Mouse (Mus musculus) heart, embryonic 10.5 days (tissue): ENCODE results near the gene Axin1. TPM values are rescaled to one million over a fixed set of nuclear protein-coding genes. Genes with fewer than 3 reads are reported as not detected.
"Not testable (repeated sequence)": the region's sequence is repeated elsewhere in the genome, so short reads cannot be mapped to it uniquely, and the experiment has no call there.

Experiments used
- DNase-seq: peaks from one replicate; pipeline ENCODE4 v3.0.0-alpha.2; 2017; ENCODE audit warnings: low spot score
- H3K27ac ChIP-seq: fragments of 300-500 bp; sonication (generic); 2 replicates; pipeline ENCODE4 v1.5.1; 2016; ENCODE audit warnings: mild to moderate bottlenecking
- H3K27me3 ChIP-seq: fragments of 300-500 bp; sonication (generic); 2 replicates; pipeline ENCODE4 v1.6.1; 2016; ENCODE audit warnings: mild to moderate bottlenecking; ENCODE audit not compliant: poor library complexity, insufficient read depth, severe bottlenecking
- H3K36me3 ChIP-seq: fragments of 300-500 bp; sonication (generic); 2 replicates; pipeline ENCODE4 v1.6.1; 2016; ENCODE audit warnings: mild to moderate bottlenecking, moderate library complexity
- H3K4me1 ChIP-seq: fragments of 300-500 bp; sonication (generic); 2 replicates; pipeline ENCODE4 v1.6.1; 2016; ENCODE audit warnings: mild to moderate bottlenecking
- H3K4me3 ChIP-seq: fragments of 300-500 bp; sonication (generic); 2 replicates; pipeline ENCODE4 v1.5.1; 2016; ENCODE audit warnings: mild to moderate bottlenecking, moderate library complexity
- H3K9me3 ChIP-seq: fragments of 300-500 bp; sonication (generic); 2 replicates; pipeline ENCODE4 v1.6.1; 2016; ENCODE audit warnings: mild to moderate bottlenecking, moderate library complexity
- WGBS: fragments of 180-500 bp; shearing (Covaris S2); methylation state at CpG from one replicate; pipeline ENCODE4 v1.1.7; 2016; 5-methylcytosine and 5-hydroxymethylcytosine counted together
- polyA plus RNA-seq: library from polyadenylated mRNA; unstranded; fragments of >200 nt; fragmentation: Nextera tagmentation; extraction: Ambion mirVana; gene quantifications from 2 replicates; pipeline ENCODE4 v1.2.1, GENCODE M21; 2016

Gene Axin1
- 5.5 and 7.0 TPM in 2 replicates for polyA plus RNA-seq

DNA sequence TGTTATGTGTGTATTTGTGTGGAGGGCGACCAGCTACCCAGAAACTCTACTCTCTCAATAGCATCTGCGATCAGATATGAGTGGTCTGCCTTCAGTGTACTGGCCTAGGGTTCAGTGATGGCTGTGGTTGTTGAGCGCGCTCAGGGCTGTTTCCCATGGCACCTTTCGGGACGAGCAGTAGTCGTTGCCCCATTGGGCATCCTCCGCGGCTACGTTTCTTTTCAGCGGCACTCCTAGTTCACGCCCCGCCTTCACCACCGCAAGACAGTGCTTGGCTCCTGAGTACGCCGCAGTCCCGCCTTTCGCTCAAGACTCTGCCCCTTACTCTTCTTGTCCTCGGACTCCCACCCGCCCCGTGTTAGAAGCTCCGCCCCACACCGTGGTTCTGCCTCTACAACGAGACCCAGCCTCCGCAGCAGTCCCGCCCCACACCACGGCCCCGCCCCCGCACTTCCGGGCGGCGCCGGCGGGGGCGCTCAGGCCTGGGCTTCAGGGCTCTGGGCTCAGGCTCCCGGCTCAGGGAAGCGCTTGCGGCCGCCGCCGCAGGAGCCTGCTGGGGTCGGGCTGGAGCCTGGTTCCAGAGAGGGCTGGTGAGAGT is at the start of gene Axin1:
TSS of gene Axin1 (plus strand) at position 450 of the 598 bp plus-strand sequence.
- under 1% methylated on average over 42 of the region's 42 CpGs for WGBS
- peak; percentile 99 for DNase-seq
- H3K27me3 ChIP-seq, result no peaks in the 10 kb centered on the region
- H3K4me3 ChIP-seq, result peak within 1 kb of the TSS; percentile 91
- peak within 1 kb of the TSS; percentile 95 for H3K27ac ChIP-seq
- H3K9me3 ChIP-seq, result no peaks in the 10 kb centered on the region
- H3K4me1 ChIP-seq, result peaks cover 33% of the 10 kb centered on the region
- peaks cover 10% of the 10 kb centered on the region for H3K36me3 ChIP-seq

DNA sequence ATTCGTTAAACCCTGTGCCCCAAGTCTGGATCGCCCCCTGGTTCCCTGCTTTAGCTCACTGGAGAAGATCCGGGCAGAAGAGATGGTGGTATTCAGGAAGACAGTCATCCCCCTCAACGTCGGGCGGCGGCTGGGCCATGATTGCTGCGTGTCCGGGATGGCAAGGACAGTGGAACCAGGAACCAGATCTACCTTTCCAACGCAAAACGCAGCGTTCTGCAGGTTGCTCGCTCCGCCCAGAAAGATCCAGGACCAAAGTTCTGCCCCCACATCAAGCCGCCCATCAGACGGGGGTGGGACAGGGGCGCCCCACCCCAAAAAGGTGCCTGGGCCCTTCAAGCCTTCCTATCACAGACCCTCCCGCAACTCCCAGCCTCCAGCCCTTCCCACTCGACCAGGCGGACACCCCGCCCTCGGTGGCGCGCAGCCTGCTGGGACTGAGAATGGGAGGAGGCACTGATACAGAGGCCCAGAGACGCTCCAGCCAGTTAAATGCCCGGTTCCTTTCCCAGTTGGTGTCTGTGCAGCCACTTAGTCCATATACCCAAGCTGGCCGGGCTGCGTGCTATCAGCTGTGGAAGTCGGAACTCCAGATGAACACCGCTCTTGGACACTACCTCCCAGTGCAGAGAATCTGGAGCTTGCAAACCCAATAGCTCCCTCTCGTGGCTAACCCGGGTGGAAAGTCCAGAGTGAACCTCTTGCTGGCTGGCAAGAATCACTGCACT is 48.4 kb upstream of the Axin1 start, which contains the start of gene Decr2:
TSS of gene Decr2 (minus strand) at position 433 of the 728 bp plus-strand sequence.
- DNase-seq, result peak; percentile 95
- WGBS, result 2% methylated on average over 32 of the region's 32 CpGs
- H3K4me1 ChIP-seq, result peaks cover 12% of the 10 kb centered on the region
- H3K9me3 ChIP-seq, result no peaks in the 10 kb centered on the region
- H3K27ac ChIP-seq, result peak within 1 kb of the TSS; percentile 84
- H3K36me3 ChIP-seq, result peaks cover 24% of the 10 kb centered on the region
- H3K27me3 ChIP-seq, result no peaks in the 10 kb centered on the region
- peak within 1 kb of the TSS; percentile 68 for H3K4me3 ChIP-seq

- H3K9me3 ChIP-seq, result no peaks in the 10 kb centered on the region
- no peak for DNase-seq
- H3K4me1 ChIP-seq, result peaks cover 18% of the 10 kb centered on the region
- H3K27ac ChIP-seq, result peak overlapping the region; percentile 98
- WGBS, result 20% methylated on average over 9 of the region's 9 CpGs
- peak overlapping the region; percentile 88 for H3K4me3 ChIP-seq
- H3K27me3 ChIP-seq, result no peaks in the 10 kb centered on the region
- peaks cover 20% of the 10 kb centered on the region for H3K36me3 ChIP-seq
Measured at GRCm38 (mm10) chr17:26094531-26095110, 43.9 kb upstream of the Axin1 start.

GRCm38 (mm10) chr17:26095121-26095740 is 43.3 kb upstream of the Axin1 start, which contains the start of gene Nme4:
Gene Nme4, minus strand, starts transcription at chr17:26095602.
- no peaks in the 10 kb centered on the region for H3K9me3 ChIP-seq
- WGBS, result 4% methylated on average over 47 of the region's 47 CpGs

GRCm38 (mm10) chr17:26098461-26098860 is 40.0 kb upstream of the Axin1 start:
- peaks cover 3% of the 10 kb centered on the region; the same call in 1 of the 2 replicates for H3K36me3 ChIP-seq
- no peak for DNase-seq
- no peaks in the 10 kb centered on the region for H3K27me3 ChIP-seq
- no peak overlapping the region for H3K4me3 ChIP-seq
- 89% methylated on average over 7 of the region's 7 CpGs for WGBS
- H3K9me3 ChIP-seq, result no peaks in the 10 kb centered on the region
- peaks cover 21% of the 10 kb centered on the region for H3K4me1 ChIP-seq
- H3K27ac ChIP-seq, result no peak overlapping the region

More at GRCm38 (mm10) chr17:26095121-26095740, 43.3 kb upstream of the Axin1 start, which contains the start of gene Nme4:
- Histone ChIP-seq H3K36me3 (peaks cover 20% of the 10 kb centered on the region), H3K4me1 (peaks cover 18% of the 10 kb centered on the region), H3K4me3 (peak within 1 kb of the TSS; percentile 88), H3K27me3 (no peaks in the 10 kb centered on the region), H3K27ac (peak within 1 kb of the TSS; percentile 98)
- peak; percentile 89 for DNase-seq

DNA sequence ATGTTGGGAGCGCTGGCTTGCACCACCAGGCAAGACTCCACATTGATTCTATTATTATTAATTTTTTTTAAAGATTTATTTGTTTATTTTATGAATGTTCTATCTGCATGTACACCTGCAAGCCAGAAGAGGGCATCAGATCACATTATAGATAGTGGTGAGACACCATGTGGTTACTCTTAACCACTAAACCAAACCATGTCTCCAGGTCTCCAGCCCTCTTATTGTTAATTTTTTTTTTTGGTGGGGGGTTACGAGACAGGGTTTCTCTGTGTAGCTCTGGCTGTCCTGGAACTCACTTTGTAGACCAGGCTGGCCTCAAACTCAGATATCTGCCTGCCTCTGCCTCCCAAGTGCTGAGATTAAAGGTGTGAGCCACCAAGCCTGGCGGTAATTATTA is 39.2 kb upstream of the Axin1 start:
- not testable (repeated sequence) for H3K9me3 ChIP-seq, H3K36me3 ChIP-seq, H3K27me3 ChIP-seq, H3K4me3 ChIP-seq, DNase-seq, H3K27ac ChIP-seq
- 71% methylated on average over 3 of the region's 3 CpGs for WGBS
- peaks cover 16% of the 10 kb centered on the region for H3K4me1 ChIP-seq

GRCm38 (mm10) chr17:26100166-26100565 is 38.3 kb upstream of the Axin1 start:
- no peaks in the 10 kb centered on the region for H3K27me3 ChIP-seq
- H3K9me3 ChIP-seq, result no peaks in the 10 kb centered on the region
- no peak overlapping the region for H3K27ac ChIP-seq
- no peak overlapping the region for H3K4me3 ChIP-seq
- peaks cover 7% of the 10 kb centered on the region for H3K4me1 ChIP-seq
- H3K36me3 ChIP-seq, result no peaks in the 10 kb centered on the region
- DNase-seq, result no peak
- WGBS, result 42% methylated on average over 2 of the region's 2 CpGs

DNA sequence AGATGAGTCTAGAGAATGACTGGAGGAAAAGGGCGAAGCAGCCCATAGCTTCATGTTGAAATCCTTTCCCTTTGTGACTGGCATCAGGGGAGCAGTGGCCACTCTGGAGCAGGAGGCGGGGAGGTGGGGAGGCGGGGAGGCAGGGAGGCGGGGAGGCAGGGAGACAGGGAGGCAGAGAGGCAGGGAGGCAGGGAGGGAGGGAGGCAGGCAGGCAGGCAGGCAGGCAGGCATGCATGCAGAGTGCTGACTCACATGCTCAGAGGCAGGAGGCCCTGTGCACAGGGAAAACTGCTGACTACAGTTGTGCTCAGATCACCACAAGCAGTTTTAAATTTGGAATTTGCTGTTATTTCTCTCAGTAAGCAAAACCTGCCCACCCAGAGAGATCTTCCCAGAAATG is 37.0 kb upstream of the Axin1 start:
- Histone ChIP-seq H3K27ac (peak overlapping the region; percentile 42; the same call in 1 of the 2 replicates), H3K27me3 (no peaks in the 10 kb centered on the region), H3K4me3 (no peak overlapping the region), H3K9me3 (no peaks in the 10 kb centered on the region), H3K4me1 (peaks cover 3% of the 10 kb centered on the region), H3K36me3 (no peaks in the 10 kb centered on the region)
- 34% methylated on average over 4 of the region's 4 CpGs for WGBS
- DNase-seq, result no peak

DNA sequence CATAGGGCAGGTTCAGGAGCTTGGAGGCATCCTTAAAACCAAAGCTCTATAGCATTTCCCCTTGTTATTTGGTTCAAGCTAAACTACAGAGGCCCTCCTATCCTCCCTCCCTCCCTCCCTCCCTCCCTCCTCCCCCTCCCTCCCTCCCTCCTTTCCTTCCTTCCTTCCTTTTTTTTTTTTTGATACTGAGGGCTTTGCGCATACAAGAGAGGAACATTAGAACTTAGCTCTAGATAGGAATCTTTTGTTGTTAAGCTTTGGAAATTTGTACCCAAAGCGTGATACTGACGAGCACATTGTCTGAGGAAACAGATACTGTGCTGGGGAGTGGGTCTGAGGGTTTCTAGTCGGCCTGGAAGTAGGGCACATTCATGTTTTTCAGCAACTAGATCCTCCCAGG is 32.9 kb upstream of the Axin1 start:
- peaks cover 3% of the 10 kb centered on the region for H3K4me1 ChIP-seq
- DNase-seq, result no peak
- 37% methylated on average over 4 of the region's 4 CpGs for WGBS
- H3K4me3 ChIP-seq, result no peak overlapping the region
- no peak overlapping the region for H3K27ac ChIP-seq
- peaks cover 7% of the 10 kb centered on the region for H3K27me3 ChIP-seq
- H3K9me3 ChIP-seq, result no peaks in the 10 kb centered on the region
- no peaks in the 10 kb centered on the region for H3K36me3 ChIP-seq

DNA sequence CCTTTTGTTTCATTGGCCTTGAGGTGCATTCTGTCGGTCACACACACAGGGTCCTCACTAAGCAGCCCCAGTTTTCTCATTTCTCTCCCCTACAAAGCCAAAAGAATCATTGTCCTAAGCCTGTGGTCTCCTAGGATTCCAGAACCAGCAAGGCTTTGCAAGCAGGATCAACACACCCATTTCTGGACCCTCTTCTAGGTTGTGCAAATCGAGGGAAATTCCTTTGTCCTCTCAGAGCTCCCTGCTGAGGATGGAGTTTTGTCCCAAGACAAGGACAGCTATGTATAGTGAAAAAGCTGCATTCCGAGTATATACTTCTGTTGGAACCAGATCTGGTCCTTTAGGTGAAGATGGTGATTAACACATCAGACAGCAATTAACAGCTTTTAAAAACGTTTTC is 28.3 kb upstream of the Axin1 start:
- H3K36me3 ChIP-seq, result no peaks in the 10 kb centered on the region
- H3K4me3 ChIP-seq, result no peak overlapping the region
- no peak overlapping the region for H3K27ac ChIP-seq
- H3K4me1 ChIP-seq, result peaks cover 19% of the 10 kb centered on the region
- no peak for DNase-seq
- H3K9me3 ChIP-seq, result no peaks in the 10 kb centered on the region
- 28% methylated on average over 4 of the region's 4 CpGs for WGBS
- peaks cover 50% of the 10 kb centered on the region for H3K27me3 ChIP-seq

DNA sequence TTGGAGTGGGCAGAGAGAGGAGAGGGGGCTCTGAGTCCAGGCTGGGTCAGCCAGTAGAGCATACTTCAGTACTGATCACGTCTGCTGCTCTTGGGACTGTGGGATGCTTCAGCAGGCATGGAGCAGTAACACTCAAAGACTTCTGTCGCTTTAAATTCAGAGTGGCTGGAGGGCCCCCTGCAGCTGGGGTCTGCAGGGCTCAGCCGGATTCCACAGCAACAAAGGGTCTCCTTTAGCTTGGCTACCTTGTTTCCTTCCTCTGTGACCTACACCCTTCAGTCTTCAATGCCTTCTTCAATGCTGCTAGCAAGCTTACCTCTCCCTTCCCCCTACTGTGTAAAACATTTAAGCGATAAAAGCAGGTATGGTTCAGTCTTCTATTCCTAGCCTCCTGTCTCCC is 27.5 kb upstream of the Axin1 start:
- 4% methylated on average over 4 of the region's 4 CpGs for WGBS
- Histone ChIP-seq H3K4me1 (peaks cover 19% of the 10 kb centered on the region), H3K36me3 (no peaks in the 10 kb centered on the region), H3K4me3 (no peak overlapping the region), H3K27ac (no peak overlapping the region), H3K9me3 (no peaks in the 10 kb centered on the region), H3K27me3 (peaks cover 59% of the 10 kb centered on the region)
- no peak for DNase-seq

GRCm38 (mm10) chr17:26111722-26112121 is 26.8 kb upstream of the Axin1 start:
- Histone ChIP-seq H3K27me3 (peaks cover 66% of the 10 kb centered on the region), H3K9me3 (no peaks in the 10 kb centered on the region), H3K4me1 (peaks cover 19% of the 10 kb centered on the region), H3K4me3 (no peak overlapping the region), H3K36me3 (no peaks in the 10 kb centered on the region), H3K27ac (no peak overlapping the region)
- 22% methylated on average over 4 of the region's 4 CpGs for WGBS
- no peak for DNase-seq

DNA sequence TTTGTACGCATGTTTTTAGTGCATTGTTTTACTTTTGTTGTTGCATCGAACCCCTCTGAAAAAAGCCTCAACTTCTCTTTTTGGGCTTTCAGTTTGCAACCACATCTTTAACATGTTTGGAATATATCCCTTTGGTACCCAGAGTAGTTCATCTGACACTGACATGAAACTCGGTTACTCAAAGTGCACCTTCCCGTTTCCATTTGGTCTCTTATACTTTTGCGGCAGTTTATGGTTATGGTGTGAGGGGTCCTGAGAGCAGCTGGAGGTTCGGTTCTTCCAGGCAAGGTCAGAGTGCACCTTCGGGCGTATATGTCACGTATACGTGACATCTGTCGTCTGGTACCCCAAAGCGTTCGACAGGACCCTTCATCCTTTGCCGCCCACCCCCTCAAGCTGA is 25.7 kb upstream of the Axin1 start:
- Histone ChIP-seq H3K27ac (no peak overlapping the region), H3K4me3 (peak overlapping the region; percentile 90), H3K9me3 (no peaks in the 10 kb centered on the region), H3K4me1 (peaks cover 19% of the 10 kb centered on the region), H3K36me3 (no peaks in the 10 kb centered on the region), H3K27me3 (peaks cover 76% of the 10 kb centered on the region)
- DNase-seq, result no peak
- WGBS, result 18% methylated on average over 14 of the region's 14 CpGs
